Mouse (Mus musculus): ENCODE results near the gene Cfd.

- TF ChIP-seq CTCF (IDR thresholded peaks at IDR 0.05; ENCODE audit: borderline replicate concordance, insufficient read depth, low read length) (no peak), POLR2A (IDR thresholded peaks at IDR 0.05; ENCODE audit: low read depth, low read length) (0 out of 2 replicates have a peak, but pooled peaks have one; percentile 4)
These were observed 36.1 kb downstream of the Cfd start, which contains the start of gene Arid3a for GRCm38 (mm10) chr10:79926491-79927323.
